Mouse (Mus musculus) limb, embryonic 11.5 days (tissue): ENCODE measurements around the gene Nxf1. TPM values are rescaled to one million over a fixed set of nuclear protein-coding genes. Genes with fewer than 3 reads are reported as not detected.
"Not testable (repeated sequence)": the region's sequence is repeated elsewhere in the genome, so short reads cannot be mapped to it uniquely, and the experiment has no call there.

Experiments
- ATAC-seq: fragments of 200-750 bp; cut with Nextera tagmentation; 2 replicates; pipeline ENCODE4 v1.8.0; 2017; ENCODE audit warnings: low read depth; ENCODE audit not compliant: insufficient number of reproducible peaks, low FRiP score, low TSS enrichment
- DNase-seq: peaks from one replicate; pipeline ENCODE4 v3.0.0-alpha.2; 2015; ENCODE audit warnings: low spot score
- H3K27ac ChIP-seq: fragments of 300-500 bp; sonication (generic); replicated peaks from 2 replicates; pipeline ENCODE4 v1.5.1; 2014; ENCODE audit warnings: low read depth, mild to moderate bottlenecking, low read length
- H3K27me3 ChIP-seq: fragments of 300-500 bp; sonication (generic); 2 replicates; pipeline ENCODE4 v1.6.1; 2014; ENCODE audit warnings: mild to moderate bottlenecking, low read length, mixed read lengths; ENCODE audit not compliant: control insufficient read depth, insufficient read depth
- H3K36me3 ChIP-seq: fragments of 300-500 bp; sonication (generic); 2 replicates; pipeline ENCODE4 v1.6.1; 2014; ENCODE audit warnings: mild to moderate bottlenecking, low read length, moderate library complexity, mixed read lengths; ENCODE audit not compliant: control insufficient read depth, insufficient read depth
- H3K4me1 ChIP-seq: fragments of 300-500 bp; sonication (generic); 2 replicates; pipeline ENCODE4 v1.6.1; 2014; ENCODE audit warnings: low read length, mixed read lengths; ENCODE audit not compliant: control insufficient read depth, insufficient read depth
- H3K4me2 ChIP-seq: fragments of 300-500 bp; sonication (generic); 2 replicates; pipeline ENCODE4 v1.6.1; 2014; ENCODE audit warnings: low read depth, mild to moderate bottlenecking, moderate library complexity; ENCODE audit not compliant: severe bottlenecking
- H3K4me3 ChIP-seq: fragments of 300-500 bp; sonication (generic); 2 replicates; pipeline ENCODE4 v1.5.1; 2014; ENCODE audit warnings: low read depth, low read length
- H3K9ac ChIP-seq: fragments of 300-500 bp; sonication (generic); 2 replicates; pipeline ENCODE4 v1.6.1; 2014; ENCODE audit warnings: mild to moderate bottlenecking, low read length
- H3K9me3 ChIP-seq: fragments of 300-500 bp; sonication (generic); 2 replicates; pipeline ENCODE4 v1.6.1; 2016; ENCODE audit warnings: low read length; ENCODE audit not compliant: control insufficient read depth
- WGBS: fragments of 180-500 bp; shearing (Covaris S2); extraction: QIAGEN DNeasy Blood & Tissue Kit; methylation state at CpG from one replicate; pipeline ENCODE4 v1.1.7; 2014; 5-methylcytosine and 5-hydroxymethylcytosine counted together
- polyA plus RNA-seq: library from polyadenylated mRNA; unstranded; fragments of >200 nt; fragmentation: Nextera tagmentation; extraction: Ambion mirVana; gene quantifications from 2 replicates; pipeline ENCODE4 v1.2.1, GENCODE M21; 2014

Gene Nxf1
- polyA plus RNA-seq, 1 experiment from 2014 or later, result 228 TPM

- Histone ChIP-seq H3K9me3 (no peaks in the 10 kb centered on the region), H3K36me3 (peaks cover 17% of the 10 kb centered on the region), H3K4me1 (peaks cover 7% of the 10 kb centered on the region), H3K4me2 (peak overlapping the region; percentile 70), H3K27me3 (no peaks in the 10 kb centered on the region), H3K9ac (peak overlapping the region; percentile 89), H3K27ac (0 out of 2 replicates have a peak overlapping the region, but pooled peaks have one; percentile 77), H3K4me3 (peak overlapping the region; percentile 95)
- no peak for DNase-seq
- no peak for ATAC-seq
- 6% methylated on average over 13 of the region's 13 CpGs for WGBS
These were observed 42.7 kb upstream of the Nxf1 start for GRCm38 (mm10) chr19:8713997-8714652.

DNA sequence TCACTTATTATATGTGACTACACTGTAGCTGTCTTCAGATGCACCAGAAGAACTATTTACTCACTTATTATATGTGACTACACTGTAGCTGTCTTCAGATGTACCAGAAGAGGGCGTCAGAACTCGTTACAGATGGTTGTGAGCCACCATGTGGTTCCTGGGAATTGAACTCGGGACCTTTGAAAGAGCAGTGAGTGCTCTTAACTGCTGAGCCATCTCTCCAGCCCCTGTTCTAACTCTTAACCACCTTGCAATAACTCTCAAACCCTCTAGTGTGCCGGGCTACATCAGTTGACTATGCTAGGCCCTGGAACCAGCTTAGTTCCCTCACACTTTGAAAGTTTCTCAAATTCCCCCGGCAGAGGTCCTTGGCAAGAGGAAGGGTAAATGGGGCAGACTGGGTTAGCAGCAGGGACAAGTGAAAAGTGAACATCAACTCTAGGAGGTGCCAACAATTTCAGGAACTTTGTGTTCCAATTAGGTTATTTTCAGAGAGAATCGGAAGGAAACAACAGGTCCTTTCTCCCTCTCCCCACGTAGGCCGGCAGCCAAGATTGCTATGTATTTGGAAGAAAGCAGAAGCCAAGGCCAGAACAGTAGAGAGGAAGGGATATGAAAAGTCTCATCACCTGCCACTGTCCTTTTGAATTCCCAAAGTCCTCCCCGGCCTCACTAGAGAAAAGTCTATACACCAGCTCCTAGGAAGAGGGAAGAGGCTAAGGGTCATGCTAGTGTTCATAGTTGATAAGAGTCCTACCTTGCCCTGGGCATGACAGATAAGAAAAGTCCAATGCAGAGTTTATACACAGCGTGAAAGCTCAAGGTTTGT is 42.0 kb upstream of the Nxf1 start:
- Histone ChIP-seq H3K4me2 (no peak overlapping the region), H3K9ac (no peak overlapping the region), H3K27ac (0 out of 2 replicates have a peak overlapping the region, but pooled peaks have one; percentile 8), H3K4me1 (peaks cover 7% of the 10 kb centered on the region), H3K27me3 (no peaks in the 10 kb centered on the region), H3K36me3 (peaks cover 11% of the 10 kb centered on the region), H3K9me3 (no peaks in the 10 kb centered on the region), H3K4me3 (no peak overlapping the region)
- 79% methylated on average over 10 of the region's 10 CpGs for WGBS
- no peak for ATAC-seq
- no peak for DNase-seq

DNA sequence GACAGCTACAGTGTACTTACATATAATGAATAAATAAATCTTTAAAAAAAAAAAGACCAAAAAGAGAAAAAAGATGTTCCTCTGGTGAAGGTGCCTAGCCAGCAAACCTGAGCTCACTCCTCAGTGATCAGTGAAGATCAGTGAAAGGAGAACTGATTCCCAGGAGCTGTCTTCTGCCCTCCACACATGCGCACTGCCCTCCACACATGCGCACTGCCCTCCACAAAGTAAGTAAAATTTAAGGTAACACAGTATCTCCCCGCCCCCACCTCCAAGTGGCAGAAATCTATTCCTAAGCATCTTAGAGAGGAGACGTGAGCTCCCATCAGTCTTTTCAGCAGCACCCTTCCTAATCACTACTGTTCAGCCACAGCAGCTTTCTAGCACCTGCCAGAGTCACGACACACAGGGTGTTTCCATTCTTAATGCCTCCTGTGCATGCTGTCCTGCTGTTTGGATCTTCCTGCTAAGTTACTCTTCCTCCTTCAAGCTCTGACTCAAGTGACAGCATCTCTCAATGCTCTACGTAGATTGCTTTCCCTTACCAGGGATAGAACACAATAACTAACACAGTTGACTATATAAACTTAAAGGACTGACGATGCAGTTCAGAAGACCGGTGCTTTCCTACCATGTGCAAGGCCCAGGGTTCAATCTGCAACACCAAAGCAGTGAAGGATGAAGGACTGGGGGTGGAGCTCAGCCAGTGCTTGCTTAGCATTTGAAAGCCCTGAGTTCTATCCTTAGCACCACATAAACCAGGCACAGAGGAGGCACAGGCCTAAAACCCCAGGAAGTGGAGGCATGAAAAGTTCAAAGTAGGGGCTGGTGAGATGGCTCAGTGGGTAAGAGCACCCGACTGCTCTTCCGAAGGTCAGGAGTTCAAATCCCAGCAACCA is 40.8 kb upstream of the Nxf1 start:
- Histone ChIP-seq H3K9ac (no peak overlapping the region), H3K36me3 (peaks cover 6% of the 10 kb centered on the region; the same call in 1 of the 2 replicates), H3K27ac (no peak overlapping the region), H3K9me3 (no peaks in the 10 kb centered on the region), H3K4me1 (peaks cover 7% of the 10 kb centered on the region), H3K4me2 (no peak overlapping the region), H3K27me3 (no peaks in the 10 kb centered on the region), H3K4me3 (no peak overlapping the region)
- ATAC-seq (no peak), DNase-seq (no peak)
- 67% methylated on average over 10 of the region's 10 CpGs for WGBS

GRCm38 (mm10) chr19:8716767-8717475 is 40.0 kb upstream of the Nxf1 start:
- Histone ChIP-seq H3K4me3 (no peak overlapping the region), H3K36me3 (0 out of 2 replicates have a peak, but pooled peaks cover under 1% of the 10 kb centered on the region), H3K4me1 (peaks cover 5% of the 10 kb centered on the region), H3K9ac (no peak overlapping the region), H3K27ac (no peak overlapping the region), H3K27me3 (no peaks in the 10 kb centered on the region), H3K9me3 (no peaks in the 10 kb centered on the region), H3K4me2 (no peak overlapping the region)
- ATAC-seq (no peak), DNase-seq (no peak)
- 78% methylated on average over 8 of the region's 10 CpGs for WGBS

GRCm38 (mm10) chr19:8718357-8718756 is 38.5 kb upstream of the Nxf1 start:
- ATAC-seq (no peak), DNase-seq (peak; percentile 68)
- WGBS, result 68% methylated on average over 3 of the region's 3 CpGs
- no peak overlapping the region for H3K4me2 ChIP-seq
- no peak overlapping the region for H3K4me3 ChIP-seq
- no peak overlapping the region for H3K9ac ChIP-seq
- H3K36me3 ChIP-seq, result no peaks in the 10 kb centered on the region
- no peak overlapping the region for H3K27ac ChIP-seq
- no peaks in the 10 kb centered on the region for H3K4me1 ChIP-seq
- H3K9me3 ChIP-seq, result no peaks in the 10 kb centered on the region
- no peaks in the 10 kb centered on the region for H3K27me3 ChIP-seq

DNA sequence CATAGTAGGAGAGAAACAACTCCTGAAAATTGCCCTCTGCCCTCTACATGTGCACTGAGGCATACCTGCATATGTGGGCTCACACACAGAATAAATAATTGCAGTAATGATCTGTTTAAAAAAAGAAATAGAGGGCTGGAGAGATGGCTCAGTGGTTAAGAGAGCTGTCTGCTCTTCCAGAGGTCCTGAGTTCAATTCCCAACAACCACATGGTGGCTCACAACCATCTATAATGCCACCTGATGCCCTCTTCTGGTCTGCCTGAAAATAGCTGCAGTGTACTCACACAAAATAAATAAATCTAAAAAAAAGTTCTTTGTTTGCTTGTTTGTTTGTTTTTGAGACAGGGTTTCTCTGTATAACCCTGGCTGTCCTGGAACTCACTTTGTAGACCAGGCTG is 37.8 kb upstream of the Nxf1 start:
- not testable (repeated sequence) for H3K27ac ChIP-seq, ATAC-seq

DNA sequence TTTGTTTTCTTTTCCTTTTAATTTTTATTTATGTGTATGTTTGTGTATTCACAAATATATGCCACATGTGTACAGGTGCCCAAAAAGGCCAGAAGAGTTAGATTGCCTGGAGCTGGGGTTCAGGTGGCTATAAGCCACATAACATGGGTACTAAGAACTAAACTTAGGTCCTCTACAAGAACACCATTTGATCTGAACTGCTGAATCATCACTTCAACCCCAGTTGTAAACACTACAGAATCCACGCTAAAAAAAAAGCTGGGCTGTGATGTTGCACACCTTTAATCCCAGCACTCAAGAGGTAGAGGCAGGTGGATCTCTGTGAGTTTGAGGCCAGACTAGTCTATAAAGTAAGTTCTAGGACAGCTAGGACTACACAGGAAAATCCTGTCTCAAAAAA is 35.5 kb upstream of the Nxf1 start:
- no peaks in the 10 kb centered on the region for H3K27me3 ChIP-seq
- H3K4me2 ChIP-seq, result no peak overlapping the region
- no peak overlapping the region for H3K27ac ChIP-seq
- DNase-seq (no peak), ATAC-seq (no peak)
- peaks cover 8% of the 10 kb centered on the region; the same call in 1 of the 2 replicates for H3K4me1 ChIP-seq
- WGBS, result 82% methylated on average over 1 of the region's 1 CpGs
- no peak overlapping the region for H3K4me3 ChIP-seq
- H3K9me3 ChIP-seq, result no peaks in the 10 kb centered on the region
- no peak overlapping the region for H3K9ac ChIP-seq
- peaks cover 14% of the 10 kb centered on the region for H3K36me3 ChIP-seq

More for the DNA sequence above, 37.8 kb upstream of the Nxf1 start:
- H3K9ac ChIP-seq, H3K4me2 ChIP-seq, H3K9me3 ChIP-seq, H3K4me1 ChIP-seq, H3K36me3 ChIP-seq, H3K27me3 ChIP-seq, H3K4me3 ChIP-seq, DNase-seq: not testable (repeated sequence)
